Mouse (Mus musculus) heart, embryonic 11.5 days (tissue): ENCODE measurements at regions not wholly inside any gene's neighbourhood (a gene's known extent, or its start where the extent isn't known, plus 50 kb on each side); places are given as distances from the start of the nearest gene placed in this dataset.

Experiments
- ATAC-seq: fragments of 200-750 bp; cut with Nextera tagmentation; replicated peaks from 2 replicates; pipeline ENCODE4 v1.8.0; 2017; ENCODE audit warnings: moderate library complexity; ENCODE audit not compliant: insufficient number of reproducible peaks, low FRiP score, low TSS enrichment
- H3K27ac ChIP-seq: fragments of 300-500 bp; sonication (generic); 2 replicates; pipeline ENCODE4 v1.5.1; 2014; ENCODE audit warnings: mild to moderate bottlenecking, low read depth, low read length
- H3K27me3 ChIP-seq: fragments of 300-500 bp; sonication (generic); 2 replicates; pipeline ENCODE4 v1.6.1; 2014; ENCODE audit warnings: mild to moderate bottlenecking, low read length, mixed read lengths; ENCODE audit not compliant: control insufficient read depth, insufficient read depth
- H3K36me3 ChIP-seq: fragments of 300-500 bp; sonication (generic); 2 replicates; pipeline ENCODE4 v1.6.1; 2014; ENCODE audit warnings: mild to moderate bottlenecking, low read length, moderate library complexity, mixed read lengths; ENCODE audit not compliant: control insufficient read depth, insufficient read depth
- H3K4me1 ChIP-seq: fragments of 300-500 bp; sonication (generic); 2 replicates; pipeline ENCODE4 v1.6.1; 2014; ENCODE audit warnings: low read length; ENCODE audit not compliant: control insufficient read depth, insufficient read depth
- H3K4me2 ChIP-seq: fragments of 300-500 bp; sonication (generic); 2 replicates; pipeline ENCODE4 v1.6.1; 2014; ENCODE audit warnings: mild to moderate bottlenecking, moderate library complexity
- H3K4me3 ChIP-seq: fragments of 300-500 bp; sonication (generic); 2 replicates; pipeline ENCODE4 v1.5.1; 2014; ENCODE audit warnings: low read depth, low read length
- H3K9ac ChIP-seq: fragments of 300-500 bp; sonication (generic); 2 replicates; pipeline ENCODE4 v1.6.1; 2014; ENCODE audit warnings: mild to moderate bottlenecking, low read depth, low read length, moderate library complexity
- H3K9me3 ChIP-seq: fragments of 300-500 bp; sonication (generic); replicated peaks from 2 replicates; pipeline ENCODE4 v1.6.1; 2016; ENCODE audit warnings: low read length; ENCODE audit not compliant: control insufficient read depth
- WGBS: fragments of 180-500 bp; shearing (Covaris S2); extraction: QIAGEN DNeasy Blood & Tissue Kit; methylation state at CpG from one replicate; pipeline ENCODE4 v1.1.7; 2014; ENCODE audit not compliant: insufficient replicate concordance; 5-methylcytosine and 5-hydroxymethylcytosine counted together

- H3K4me3 ChIP-seq, result no peak overlapping the region
- H3K9ac ChIP-seq, result no peak overlapping the region
- no peaks in the 10 kb centered on the region for H3K36me3 ChIP-seq
- 32% methylated on average over 3 of the region's 3 CpGs for WGBS
- ATAC-seq, result no peak
- H3K9me3 ChIP-seq, result no peaks in the 10 kb centered on the region
- H3K4me2 ChIP-seq, result no peak overlapping the region
- H3K27ac ChIP-seq, result no peak overlapping the region
- H3K27me3 ChIP-seq, result no peaks in the 10 kb centered on the region
- H3K4me1 ChIP-seq, result peaks cover 6% of the 10 kb centered on the region
These were observed 60.3 kb upstream of the Lhx1 start for GRCm38 (mm10) chr11:84585626-84586025.

- Histone ChIP-seq H3K4me3 (no peak overlapping the region), H3K9me3 (no peaks in the 10 kb centered on the region), H3K4me2 (no peak overlapping the region), H3K27me3 (peaks cover 7% of the 10 kb centered on the region), H3K27ac (no peak overlapping the region), H3K36me3 (no peaks in the 10 kb centered on the region), H3K4me1 (no peaks in the 10 kb centered on the region), H3K9ac (no peak overlapping the region)
- ATAC-seq, result no peak
- WGBS, result 74% methylated on average over 17 of the region's 17 CpGs
These were observed 53.6 kb upstream of the Lhx1 start for GRCm38 (mm10) chr11:84578805-84579541.
